Mouse (Mus musculus): ENCODE data around the gene Zfp804b. TPM values are rescaled to one million over a fixed set of nuclear protein-coding genes. Genes with fewer than 3 reads are reported as not detected.

The Zfp804b gene
- total and polyA plus RNA-seq, 3 experiments = not detected

DNA sequence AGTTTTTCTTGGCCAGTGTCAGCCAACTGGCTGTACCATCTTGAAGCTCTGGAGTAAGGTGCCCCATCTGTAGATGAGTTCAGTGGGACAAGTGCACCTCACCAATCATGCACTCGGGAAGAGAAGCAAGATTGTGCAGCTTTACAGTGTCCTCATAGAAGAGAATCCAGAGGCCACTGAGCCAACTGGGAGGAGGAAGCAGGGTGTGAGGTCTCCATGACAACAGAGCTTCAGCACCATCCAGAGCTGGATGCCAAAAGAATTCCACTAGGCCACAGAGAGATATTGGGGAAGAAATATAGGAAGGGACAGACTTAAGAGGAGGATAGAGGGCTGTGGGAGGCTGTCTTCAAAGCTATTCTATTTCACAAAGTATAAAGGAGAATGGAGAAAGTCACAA lies 41.6 kb downstream of the Zfp804b start:
- Histone ChIP-seq H3K9me3 (replicated peaks; ENCODE audit: low read length) (no peaks in the 10 kb centered on the region), H3K4me3 (replicated peaks in 1 of 3; ENCODE audit: low read depth in 2 of 3, low read length in 2 of 3, poor library complexity in 1 of 3) (no peak overlapping the region), H3K79me2 (replicated peaks; ENCODE audit: control insufficient read depth, extremely low read depth, insufficient read depth, poor library complexity, severe bottlenecking) (no peaks in the 10 kb centered on the region), H3K4me2 (ENCODE audit: insufficient read depth, low read depth, poor library complexity, severe bottlenecking) (no peak overlapping the region), H3K36me3 (replicated peaks in 1 of 2; ENCODE audit: control insufficient read depth in 1 of 2, insufficient read depth in 1 of 2, low read length in 1 of 2) (no peaks in the 10 kb centered on the region), H3K9ac (ENCODE audit: insufficient read depth, low read depth) (no peak overlapping the region), H3K27me3 (replicated peaks) (no peaks in the 10 kb centered on the region), H3K27ac (ENCODE audit: insufficient read depth, low read depth) (no peak overlapping the region), H3K4me1 (ENCODE audit: control insufficient read depth in 1 of 2, insufficient read depth in 2 of 2) (no peaks in the 10 kb centered on the region)
- dilution Hi-C loops (cut with MboI; ENCODE audit: extremely low pct_ligation_motif_present, extremely low pct_unique_long_range_greater_than_20kb, low sequenced_read_pairs) (no loop called here), in situ Hi-C loops (cut with MboI; ENCODE audit: low pct_ligation_motif_present, low pct_unique_long_range_greater_than_20kb, low sequenced_read_pairs) (no loop called here)
- TF ChIP-seq TCF12 (IDR thresholded peaks at IDR 0.05; ENCODE audit: low read depth, low read length) = no peak
- TF ChIP-seq MAZ (IDR thresholded peaks at IDR 0.05; ENCODE audit: low read depth, low read length) = no peak
- no peak for TF ChIP-seq RAD21 (IDR thresholded peaks at IDR 0.05; ENCODE audit: low read depth, low read length)
- TF ChIP-seq JUN (IDR thresholded peaks at IDR 0.05; ENCODE audit: insufficient read depth, low read depth, low read length) = no peak
- no peak for TF ChIP-seq CHD2 (IDR thresholded peaks at IDR 0.05; ENCODE audit: low read length)
- no peak for TF ChIP-seq ETS1 (conservative IDR thresholded peaks at IDR 0.05; ENCODE audit: low read depth, low read length)
- no peak for TF ChIP-seq SIN3A (IDR thresholded peaks at IDR 0.05; ENCODE audit: low read length)
- no peak for TF ChIP-seq E2F4 (IDR thresholded peaks at IDR 0.05; ENCODE audit: insufficient replicate concordance, low read depth, low read length)
- TF ChIP-seq NRF1 (IDR thresholded peaks at IDR 0.05; ENCODE audit: low read depth, low read length) = no peak
- no peak for TF ChIP-seq MAFK (IDR thresholded peaks at IDR 0.05; ENCODE audit: insufficient replicate concordance, low read length)
- no peak for TF ChIP-seq NELFE (IDR thresholded peaks at IDR 0.05; ENCODE audit: low read depth, low read length)
- no peak for TF ChIP-seq UBTF (IDR thresholded peaks at IDR 0.05; ENCODE audit: low read depth, low read length)
- no peak for TF ChIP-seq KAT2A (IDR thresholded peaks at IDR 0.05; ENCODE audit: insufficient replicate concordance, low read length)
- TF ChIP-seq IRF4 (IDR thresholded peaks at IDR 0.05; ENCODE audit: low read depth, low read length) = no peak
- TF ChIP-seq BHLHE40 (IDR thresholded peaks at IDR 0.05; ENCODE audit: low read depth, low read length) = no peak
- no peak for TF ChIP-seq USF1 (IDR thresholded peaks at IDR 0.05; ENCODE audit: low read depth, low read length)
- no peak for TF ChIP-seq GABPA (IDR thresholded peaks at IDR 0.05; ENCODE audit: insufficient replicate concordance, low read depth, low read length)
- no peak for DNase-seq (ENCODE audit: extremely low read depth)

DNA sequence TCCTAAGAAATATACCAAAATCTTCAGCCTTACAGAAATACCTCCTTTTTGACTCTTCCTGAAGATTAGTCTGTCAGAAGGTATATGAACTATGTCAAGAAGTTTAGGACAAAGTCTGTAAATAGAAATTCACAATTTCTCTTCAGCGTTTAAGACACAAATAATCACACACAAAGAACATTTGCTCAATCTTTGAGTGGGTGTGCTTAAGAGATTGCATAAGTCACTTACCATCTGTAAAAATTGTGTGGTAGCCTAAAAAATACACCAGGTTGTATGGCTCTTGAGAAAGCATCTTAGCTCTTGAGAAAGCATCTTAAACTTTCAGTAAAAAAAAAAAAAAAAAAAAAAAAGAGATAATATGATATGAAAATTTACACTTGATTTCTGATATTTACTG lies 60.2 kb downstream of the Zfp804b start:
- no peak for DNase-seq (ENCODE audit: extremely low read depth)
- H3K36me3 ChIP-seq (replicated peaks in 1 of 2; ENCODE audit: control insufficient read depth in 1 of 2, insufficient read depth in 1 of 2, low read length in 1 of 2) = no peaks in the 10 kb centered on the region
- no peaks in the 10 kb centered on the region for H3K27me3 ChIP-seq (replicated peaks)
- H3K9me3 ChIP-seq (replicated peaks; ENCODE audit: low read length) = no peaks in the 10 kb centered on the region
- no peak overlapping the region for H3K9ac ChIP-seq (ENCODE audit: insufficient read depth, low read depth)
- peaks cover 0 to 12% of the 10 kb centered on the region in 2 experiments; a peak in 2 of 4 replicates for H3K4me1 ChIP-seq (ENCODE audit: control insufficient read depth in 1 of 2, insufficient read depth in 2 of 2)
- H3K79me2 ChIP-seq (replicated peaks; ENCODE audit: control insufficient read depth, extremely low read depth, insufficient read depth, poor library complexity, severe bottlenecking) = no peaks in the 10 kb centered on the region
- no peak for TF ChIP-seq HCFC1 (IDR thresholded peaks at IDR 0.05; ENCODE audit: low read depth, low read length)
- TF ChIP-seq TBP (conservative IDR thresholded peaks at IDR 0.05; ENCODE audit: low read depth, low read length) = no peak
- TF ChIP-seq NELFE (IDR thresholded peaks at IDR 0.05; ENCODE audit: low read depth, low read length) = no peak
- TF ChIP-seq PAX5 (IDR thresholded peaks at IDR 0.05; ENCODE audit: low read length) = no peak
- no peak for TF ChIP-seq ZKSCAN1 (IDR thresholded peaks at IDR 0.05; ENCODE audit: borderline replicate concordance, low read depth, low read length)
- no peak for TF ChIP-seq ZMIZ1 (IDR thresholded peaks at IDR 0.05; ENCODE audit: low read depth, low read length)
- no peak for TF ChIP-seq SIN3A (IDR thresholded peaks at IDR 0.05; ENCODE audit: low read length)
- no peak for TF ChIP-seq JUN (IDR thresholded peaks at IDR 0.05; ENCODE audit: insufficient read depth, low read depth, low read length)
- in situ Hi-C loops (cut with MboI; ENCODE audit: low pct_ligation_motif_present, low pct_unique_long_range_greater_than_20kb, low sequenced_read_pairs) = no loop called here
- no peak overlapping the region for H3K4me3 ChIP-seq (replicated peaks in 1 of 3; ENCODE audit: low read depth in 2 of 3, low read length in 2 of 3, poor library complexity in 1 of 3)
- no peak overlapping the region for H3K4me2 ChIP-seq (ENCODE audit: insufficient read depth, low read depth, poor library complexity, severe bottlenecking)
- dilution Hi-C loops (cut with MboI; ENCODE audit: extremely low pct_ligation_motif_present, extremely low pct_unique_long_range_greater_than_20kb, low sequenced_read_pairs) = no loop called here
- H3K27ac ChIP-seq (ENCODE audit: insufficient read depth, low read depth) = no peak overlapping the region

All from CH12.LX (cell line).